Mouse (Mus musculus) megakaryocyte, embryonic 14.5 days (primary cell): ENCODE data around the gene Lsg1.

ENCODE experiments used
- FLI1 ChIP-seq: IDR thresholded peaks from 2 replicates; pipeline ENCODE4 v1.6.1; 2012; ENCODE audit warnings: low read length, inconsistent platforms, mixed read lengths
- GATA1 ChIP-seq: IDR thresholded peaks from 3 replicates; pipeline ENCODE4 v1.6.1; 2012; ENCODE audit warnings: mixed read lengths, low read length, inconsistent platforms, borderline replicate concordance

- no peak for TF ChIP-seq GATA1
- TF ChIP-seq FLI1, result no peak
Measured at GRCm38 (mm10) chr16:30559312-30559992, 27.9 kb downstream of the Lsg1 start.
